Mouse (Mus musculus) lung, adult 2 months (tissue): ENCODE results near the gene Kcnb1.

Experiments
- CTCF ChIP-seq: fragments of 200-500 bp; IDR thresholded peaks from 2 replicates; pipeline ENCODE4 v1.5.1; 2011; ENCODE audit warnings: mild to moderate bottlenecking, low read length, control low read depth; ENCODE audit not compliant: insufficient read depth
- POLR2A ChIP-seq: fragments of 200-500 bp; IDR thresholded peaks from 2 replicates; pipeline ENCODE4 v1.6.1; 2011; ENCODE audit warnings: low read depth, mild to moderate bottlenecking, control low read depth, low read length, borderline replicate concordance; ENCODE audit errors: extremely low read depth

GRCm38 (mm10) chr2:167128699-167129607 lies 61.0 kb downstream of the Kcnb1 start:
- TF ChIP-seq CTCF, result no peak
- no peak for TF ChIP-seq POLR2A
